Mouse (Mus musculus): Measurements from ENCODE around the gene Slc25a13.

DNA sequence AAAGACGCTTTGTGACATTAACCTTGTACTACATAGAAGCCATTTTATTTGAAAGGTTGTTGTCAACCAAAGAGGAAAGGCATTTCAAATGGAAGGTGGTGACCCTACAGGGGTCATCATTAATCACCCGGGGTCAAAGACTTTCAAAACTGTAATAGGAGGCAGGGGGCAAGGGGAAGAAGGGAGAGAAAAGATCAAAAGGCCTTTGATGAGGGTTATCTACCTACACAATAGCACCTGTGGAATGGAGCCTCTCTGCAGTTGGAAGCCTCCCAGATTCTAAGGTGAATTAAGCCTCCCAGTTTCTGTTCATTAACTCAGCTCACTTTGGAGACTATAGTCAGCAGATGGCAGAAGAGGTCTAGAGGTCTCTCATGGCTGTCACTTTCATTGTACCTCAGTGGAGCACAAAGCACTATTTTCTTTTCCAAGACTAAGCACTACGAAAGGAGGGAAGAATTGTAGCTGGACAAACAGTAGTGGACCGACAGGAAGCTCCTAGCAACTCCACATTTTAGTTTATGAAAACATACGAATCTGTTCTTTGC lies 109.5 kb downstream of the Slc25a13 start:
- TF ChIP-seq CTCF (IDR thresholded peaks at IDR 0.05; ENCODE audit: extremely low read depth, insufficient read depth, insufficient read length, insufficient replicate concordance), result no peak
- TF ChIP-seq POLR2A (IDR thresholded peaks at IDR 0.05; ENCODE audit: low read depth, low read length), result no peak
